Mouse (Mus musculus) embryonic facial prominence, embryonic 12.5 days (tissue): ENCODE measurements at regions not wholly inside any gene's neighbourhood (a gene's known extent, or its start where the extent isn't known, plus 50 kb on each side); places are given as distances from the start of the nearest gene placed in this dataset.

Experiments used
- ATAC-seq: fragments of 200-750 bp; cut with Nextera tagmentation; 2 replicates; pipeline ENCODE4 v1.8.0; 2017; ENCODE audit not compliant: insufficient number of reproducible peaks, insufficient read depth, low FRiP score, low TSS enrichment
- H3K27ac ChIP-seq: fragments of 300-500 bp; sonication (generic); 2 replicates; pipeline ENCODE4 v1.5.1; 2016; ENCODE audit warnings: mild to moderate bottlenecking
- H3K27me3 ChIP-seq: fragments of 300-500 bp; sonication (generic); 2 replicates; pipeline ENCODE4 v1.6.1; 2016; ENCODE audit warnings: mild to moderate bottlenecking, moderate library complexity
- H3K36me3 ChIP-seq: fragments of 300-500 bp; sonication (generic); 2 replicates; pipeline ENCODE4 v1.6.1; 2016; ENCODE audit warnings: mild to moderate bottlenecking
- H3K4me1 ChIP-seq: fragments of 300-500 bp; sonication (generic); 2 replicates; pipeline ENCODE4 v1.6.1; 2016
- H3K4me2 ChIP-seq: fragments of 300-500 bp; sonication (generic); replicated peaks from 2 replicates; pipeline ENCODE4 v1.6.1; 2016; ENCODE audit warnings: mild to moderate bottlenecking, moderate library complexity
- H3K4me3 ChIP-seq: fragments of 300-500 bp; sonication (generic); 2 replicates; pipeline ENCODE4 v1.5.1; 2016; ENCODE audit warnings: mild to moderate bottlenecking
- H3K9ac ChIP-seq: fragments of 300-500 bp; sonication (generic); 2 replicates; pipeline ENCODE4 v1.6.1; 2016; ENCODE audit warnings: mild to moderate bottlenecking, moderate library complexity
- H3K9me3 ChIP-seq: fragments of 300-500 bp; sonication (generic); 2 replicates; pipeline ENCODE4 v1.6.1; 2016; ENCODE audit warnings: mild to moderate bottlenecking, moderate library complexity
- WGBS: fragments of 180-500 bp; shearing (Covaris S2); methylation state at CpG from one replicate; pipeline ENCODE4 v1.1.7; 2016; 5-methylcytosine and 5-hydroxymethylcytosine counted together

- H3K9ac ChIP-seq: no peak overlapping the region
- H3K4me2 ChIP-seq: no peak overlapping the region
- no peaks in the 10 kb centered on the region for H3K36me3 ChIP-seq
- no peaks in the 10 kb centered on the region for H3K27me3 ChIP-seq
- ATAC-seq: no peak
- no peak overlapping the region for H3K4me3 ChIP-seq
- H3K9me3 ChIP-seq: no peaks in the 10 kb centered on the region
- no peak overlapping the region for H3K27ac ChIP-seq
- WGBS: 50% methylated on average over 1 of the region's 1 CpGs
- H3K4me1 ChIP-seq: no peaks in the 10 kb centered on the region
Observed at GRCm38 (mm10) chr2:46533395-46533794, 1416.2 kb upstream of the Zeb2 start.

GRCm38 (mm10) chr2:46530686-46531085 lies 1413.5 kb upstream of the Zeb2 start:
- Histone ChIP-seq H3K4me1 (no peaks in the 10 kb centered on the region), H3K9ac (no peak overlapping the region), H3K36me3 (no peaks in the 10 kb centered on the region), H3K4me2 (no peak overlapping the region), H3K4me3 (no peak overlapping the region), H3K27ac (no peak overlapping the region), H3K9me3 (no peaks in the 10 kb centered on the region), H3K27me3 (no peaks in the 10 kb centered on the region)
- 83% methylated on average over 1 of the region's 1 CpGs for WGBS
- no peak for ATAC-seq

DNA sequence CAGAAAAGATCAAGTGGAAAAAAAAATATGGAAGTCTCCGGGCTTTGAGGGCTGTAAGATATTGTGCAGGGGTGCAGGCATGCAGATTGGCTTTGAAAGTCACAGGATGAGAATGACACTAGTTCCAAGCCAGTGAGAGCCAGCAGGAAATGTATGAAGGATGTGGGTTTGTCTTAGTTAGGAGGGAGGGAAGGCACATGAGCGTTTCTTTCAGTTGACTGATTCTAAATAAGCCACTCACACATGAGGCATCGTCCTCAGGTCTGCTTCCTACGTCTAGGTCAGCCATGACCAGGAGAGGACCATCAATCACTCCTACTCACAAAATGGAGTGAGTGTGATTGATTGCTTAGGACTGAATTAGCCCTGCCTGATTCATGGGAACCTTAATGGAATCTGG lies 1408.0 kb upstream of the Zeb2 start:
- no peak overlapping the region for H3K4me2 ChIP-seq
- no peak overlapping the region for H3K4me3 ChIP-seq
- no peak for ATAC-seq
- no peak overlapping the region for H3K9ac ChIP-seq
- no peaks in the 10 kb centered on the region for H3K36me3 ChIP-seq
- no peaks in the 10 kb centered on the region for H3K27me3 ChIP-seq
- WGBS: 64% methylated on average over 4 of the region's 4 CpGs
- no peaks in the 10 kb centered on the region for H3K4me1 ChIP-seq
- H3K9me3 ChIP-seq: no peaks in the 10 kb centered on the region
- no peak overlapping the region for H3K27ac ChIP-seq

GRCm38 (mm10) chr2:46524625-46525024 lies 1407.4 kb upstream of the Zeb2 start:
- Histone ChIP-seq H3K4me3 (no peak overlapping the region), H3K27ac (no peak overlapping the region), H3K4me1 (no peaks in the 10 kb centered on the region), H3K9ac (no peak overlapping the region), H3K36me3 (no peaks in the 10 kb centered on the region), H3K27me3 (no peaks in the 10 kb centered on the region), H3K9me3 (no peaks in the 10 kb centered on the region), H3K4me2 (no peak overlapping the region)
- WGBS: 56% methylated on average over 6 of the region's 6 CpGs
- ATAC-seq: no peak

DNA sequence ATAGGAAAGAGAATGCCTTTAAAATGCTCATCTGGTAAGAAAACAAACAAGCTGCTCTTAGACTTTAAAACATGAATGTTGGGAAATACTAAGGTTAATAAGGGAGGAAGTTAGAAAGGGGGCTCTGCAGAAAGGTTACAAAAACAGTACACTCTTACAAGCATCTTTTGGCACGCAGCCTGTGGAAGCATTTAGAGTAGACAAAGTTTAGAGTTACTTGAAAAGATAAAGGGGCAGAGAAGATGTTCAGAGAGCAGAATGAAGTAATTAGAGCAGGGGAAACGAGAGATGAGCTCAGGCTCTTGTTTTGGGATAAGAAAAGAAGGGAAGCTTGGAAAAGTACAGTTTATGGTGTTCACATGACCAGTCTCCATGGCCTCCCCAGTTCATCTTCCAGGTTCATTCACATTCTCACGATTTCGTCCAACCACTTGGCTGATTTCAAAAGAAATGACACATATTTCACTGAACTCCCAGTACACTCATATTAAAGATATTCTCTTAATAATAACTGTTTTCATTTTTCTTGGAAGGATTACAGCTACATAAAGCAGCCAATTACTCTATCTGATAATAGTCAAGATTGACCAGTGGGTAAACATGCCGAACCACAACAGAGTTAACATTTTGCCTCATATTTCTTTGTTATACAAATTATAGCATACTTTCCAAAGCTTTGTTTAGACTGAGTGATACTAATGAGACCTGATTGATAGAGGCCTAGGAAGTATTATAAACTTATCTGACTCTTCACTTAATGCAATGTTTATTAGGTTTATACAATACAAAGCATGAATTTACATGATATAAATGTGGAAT lies 1404.2 kb upstream of the Zeb2 start:
- no peak overlapping the region for H3K4me2 ChIP-seq
- H3K9ac ChIP-seq: no peak overlapping the region
- WGBS: 67% methylated on average over 5 of the region's 5 CpGs
- H3K27ac ChIP-seq: no peak overlapping the region
- ATAC-seq: no peak
- no peaks in the 10 kb centered on the region for H3K4me1 ChIP-seq
- no peaks in the 10 kb centered on the region for H3K27me3 ChIP-seq
- H3K4me3 ChIP-seq: no peak overlapping the region
- H3K9me3 ChIP-seq: no peaks in the 10 kb centered on the region
- no peaks in the 10 kb centered on the region for H3K36me3 ChIP-seq

- H3K4me3 ChIP-seq: no peak overlapping the region
- H3K27me3 ChIP-seq: no peaks in the 10 kb centered on the region
- no peak for ATAC-seq
- H3K4me1 ChIP-seq: no peaks in the 10 kb centered on the region
- WGBS: 52% methylated on average over 2 of the region's 2 CpGs
- H3K9me3 ChIP-seq: no peaks in the 10 kb centered on the region
- no peak overlapping the region for H3K9ac ChIP-seq
- H3K36me3 ChIP-seq: no peaks in the 10 kb centered on the region
- no peak overlapping the region for H3K27ac ChIP-seq
- no peak overlapping the region for H3K4me2 ChIP-seq
Observed at GRCm38 (mm10) chr2:46512237-46513028, 1395.2 kb upstream of the Zeb2 start.

- Histone ChIP-seq H3K4me3 (no peak overlapping the region), H3K9ac (no peak overlapping the region), H3K36me3 (no peaks in the 10 kb centered on the region), H3K4me1 (no peaks in the 10 kb centered on the region), H3K27me3 (no peaks in the 10 kb centered on the region), H3K27ac (no peak overlapping the region), H3K9me3 (no peaks in the 10 kb centered on the region), H3K4me2 (no peak overlapping the region)
- 68% methylated on average over 1 of the region's 1 CpGs for WGBS
- ATAC-seq: no peak
Observed at GRCm38 (mm10) chr2:46506951-46507350, 1389.8 kb upstream of the Zeb2 start.

- Histone ChIP-seq H3K27me3 (no peaks in the 10 kb centered on the region), H3K9ac (no peak overlapping the region), H3K4me1 (no peaks in the 10 kb centered on the region), H3K36me3 (no peaks in the 10 kb centered on the region), H3K4me2 (no peak overlapping the region), H3K27ac (no peak overlapping the region), H3K9me3 (no peaks in the 10 kb centered on the region), H3K4me3 (no peak overlapping the region)
- WGBS: 86% methylated on average over 2 of the region's 2 CpGs
- ATAC-seq: no peak
Observed at GRCm38 (mm10) chr2:46503074-46503473, 1385.9 kb upstream of the Zeb2 start.

DNA sequence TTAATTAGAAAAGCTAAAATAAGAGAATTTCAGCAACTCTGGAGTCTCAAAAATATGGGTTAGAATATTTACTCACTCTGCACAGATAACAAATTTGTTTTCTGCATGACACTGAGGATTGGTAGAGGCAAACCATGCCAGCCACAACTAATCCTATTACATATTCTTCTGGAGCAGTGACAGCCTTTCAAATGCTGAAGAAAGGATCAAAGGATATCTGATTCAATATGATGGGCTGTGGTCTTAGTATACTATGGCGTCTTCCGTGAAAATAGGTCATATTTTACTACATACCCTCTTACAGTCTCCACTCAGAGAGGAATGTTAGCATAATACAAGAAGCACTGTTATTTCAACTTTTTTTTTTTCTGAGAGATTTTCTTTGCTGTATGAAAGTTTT lies 1375.1 kb upstream of the Zeb2 start:
- Histone ChIP-seq H3K4me2 (no peak overlapping the region), H3K4me1 (no peaks in the 10 kb centered on the region), H3K4me3 (no peak overlapping the region), H3K27ac (no peak overlapping the region), H3K9ac (no peak overlapping the region), H3K27me3 (no peaks in the 10 kb centered on the region), H3K9me3 (no peaks in the 10 kb centered on the region), H3K36me3 (no peaks in the 10 kb centered on the region)
- ATAC-seq: no peak
- WGBS: 40% methylated on average over 2 of the region's 2 CpGs

DNA sequence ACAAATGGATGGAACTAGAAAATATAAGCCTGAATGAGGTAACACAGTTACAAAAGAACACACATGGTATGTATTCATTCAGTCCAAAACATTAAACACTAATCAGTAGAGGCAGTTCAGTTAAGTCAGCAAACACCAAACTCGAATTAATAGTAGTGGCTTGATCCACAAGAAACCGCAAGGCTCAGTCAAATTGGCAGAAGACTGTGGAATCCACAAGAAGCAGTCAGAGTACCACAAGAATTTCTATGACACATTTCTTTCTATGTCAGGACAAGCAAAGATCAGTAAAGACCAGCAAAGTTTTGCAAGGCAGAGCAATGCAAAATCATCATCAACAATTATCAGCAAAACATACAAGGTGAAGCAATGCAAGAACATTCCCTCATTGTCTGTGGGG lies 1373.9 kb upstream of the Zeb2 start:
- ATAC-seq: no peak
- H3K4me3 ChIP-seq: no peak overlapping the region
- no peak overlapping the region for H3K4me2 ChIP-seq
- WGBS: 84% methylated on average over 2 of the region's 2 CpGs
- no peaks in the 10 kb centered on the region for H3K36me3 ChIP-seq
- H3K9me3 ChIP-seq: no peaks in the 10 kb centered on the region
- H3K27ac ChIP-seq: no peak overlapping the region
- H3K27me3 ChIP-seq: no peaks in the 10 kb centered on the region
- H3K9ac ChIP-seq: no peak overlapping the region
- no peaks in the 10 kb centered on the region for H3K4me1 ChIP-seq

DNA sequence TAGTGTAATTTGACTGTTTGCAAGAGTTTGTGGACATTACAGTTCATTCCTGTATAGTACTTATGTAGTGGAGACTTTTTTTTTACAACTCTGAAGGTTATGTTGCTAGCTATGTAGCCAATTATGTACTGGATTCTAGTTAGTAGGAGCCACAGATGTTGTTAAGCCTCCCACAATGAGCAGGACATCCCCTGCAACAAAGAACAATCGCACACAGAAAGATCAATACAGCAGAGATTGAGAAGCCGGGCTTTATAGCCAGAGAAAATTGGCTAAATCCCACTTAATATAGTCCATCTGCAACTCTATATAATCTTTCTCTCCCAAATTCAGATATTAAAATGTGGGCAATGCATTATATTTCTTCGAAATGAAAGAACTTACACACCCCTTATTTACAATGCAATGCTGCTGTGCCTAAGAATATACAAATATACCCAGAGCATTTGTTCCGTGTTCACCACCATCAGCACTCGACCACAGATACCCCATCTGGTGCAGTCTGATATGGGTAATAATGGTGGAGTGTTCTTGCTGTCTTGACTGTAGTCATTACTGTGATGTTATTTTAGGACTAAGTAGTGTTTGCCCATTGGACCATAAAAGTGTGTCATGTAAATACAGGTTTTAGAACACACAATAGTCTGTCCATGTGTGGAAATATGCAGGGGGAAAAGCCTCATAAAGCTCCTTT lies 1351.9 kb upstream of the Zeb2 start:
- Histone ChIP-seq H3K9ac (no peak overlapping the region), H3K4me2 (no peak overlapping the region), H3K27me3 (no peaks in the 10 kb centered on the region), H3K4me1 (peaks cover 3% of the 10 kb centered on the region; the same call in 1 of the 2 replicates), H3K4me3 (no peak overlapping the region), H3K27ac (no peak overlapping the region), H3K36me3 (no peaks in the 10 kb centered on the region), H3K9me3 (no peaks in the 10 kb centered on the region)
- WGBS: 73% methylated on average over 5 of the region's 5 CpGs
- ATAC-seq: no peak

- no peak overlapping the region for H3K9ac ChIP-seq
- H3K4me3 ChIP-seq: no peak overlapping the region
- ATAC-seq: no peak
- H3K36me3 ChIP-seq: no peaks in the 10 kb centered on the region
- WGBS: 31% methylated on average over 4 of the region's 4 CpGs
- peak overlapping the region; percentile 7; the same call in 1 of the 2 replicates for H3K4me2 ChIP-seq
- H3K4me1 ChIP-seq: peaks cover 3% of the 10 kb centered on the region; the same call in 1 of the 2 replicates
- H3K9me3 ChIP-seq: no peaks in the 10 kb centered on the region
- no peak overlapping the region for H3K27ac ChIP-seq
- no peaks in the 10 kb centered on the region for H3K27me3 ChIP-seq
Observed at GRCm38 (mm10) chr2:46465389-46465788, 1348.2 kb upstream of the Zeb2 start.
